Mouse (Mus musculus) thymus, adult 2 months (tissue): ENCODE measurements at regions not wholly inside any gene's neighbourhood (a gene's known extent, or its start where the extent isn't known, plus 50 kb on each side); places are given as distances from the start of the nearest gene placed in this dataset.

Source experiments
- DNase-seq: peaks from one replicate; pipeline ENCODE4 v3.0.0; 2021
- H3K27ac ChIP-seq: fragments of 200-500 bp; 2 replicates; pipeline ENCODE4 v1.5.1; 2012; ENCODE audit warnings: low read length, control low read depth; ENCODE audit not compliant: control insufficient read depth, insufficient read depth
- H3K27me3 ChIP-seq: fragments of 200-500 bp; 2 replicates; pipeline ENCODE4 v1.6.1; 2012; ENCODE audit warnings: mild to moderate bottlenecking, low read length, moderate library complexity, mixed read lengths; ENCODE audit not compliant: control insufficient read depth, insufficient read depth
- H3K36me3 ChIP-seq: fragments of 200-500 bp; 2 replicates; pipeline ENCODE4 v1.6.1; 2012; ENCODE audit warnings: mild to moderate bottlenecking, low read length, moderate library complexity; ENCODE audit not compliant: control insufficient read depth, insufficient read depth
- H3K4me1 ChIP-seq: fragments of 200-500 bp; replicated peaks from 2 replicates; pipeline ENCODE4 v1.6.1; 2012; ENCODE audit warnings: low read length; ENCODE audit not compliant: control insufficient read depth, insufficient read depth
- H3K4me3 ChIP-seq: fragments of 200-500 bp; 2 replicates; pipeline ENCODE4 v1.5.1; 2012; ENCODE audit warnings: mild to moderate bottlenecking, low read length, control low read depth, moderate library complexity; ENCODE audit not compliant: control insufficient read depth, insufficient read depth
- CTCF ChIP-seq: fragments of 200-500 bp; IDR thresholded peaks from 2 replicates; pipeline ENCODE4 v1.5.1; 2012; ENCODE audit warnings: mild to moderate bottlenecking, control low read depth, low read length, moderate library complexity, borderline replicate concordance; ENCODE audit not compliant: control insufficient read depth, poor library complexity, insufficient read depth; ENCODE audit errors: extremely low read depth
- POLR2A ChIP-seq: fragments of 200-500 bp; IDR thresholded peaks from 2 replicates; pipeline ENCODE4 v1.6.1; 2012; ENCODE audit warnings: mild to moderate bottlenecking, low read length, control low read depth, moderate library complexity; ENCODE audit not compliant: control insufficient read depth, poor library complexity, insufficient read depth; ENCODE audit errors: extremely low read depth
- WGBS: fragments of 180-500 bp; shearing (Covaris S2); methylation state at CpG from one replicate; pipeline ENCODE4 v1.1.7; 2018; 5-methylcytosine and 5-hydroxymethylcytosine counted together

- H3K27ac ChIP-seq: no peak overlapping the region
- H3K4me3 ChIP-seq: no peak overlapping the region
- 91% methylated on average over 28 of the region's 28 CpGs for WGBS
- TF ChIP-seq CTCF (no peak), POLR2A (no peak)
- no peaks in the 10 kb centered on the region for H3K36me3 ChIP-seq
- no peaks in the 10 kb centered on the region for H3K4me1 ChIP-seq
- DNase-seq: no peak
- no peaks in the 10 kb centered on the region for H3K27me3 ChIP-seq
These were observed 464.3 kb downstream of the Ajap1 start for GRCm38 (mm10) chr4:153018138-153018921.

GRCm38 (mm10) chr4:153017816-153018137 lies 464.8 kb downstream of the Ajap1 start:
- H3K36me3 ChIP-seq: no peaks in the 10 kb centered on the region
- H3K27ac ChIP-seq: no peak overlapping the region
- no peak overlapping the region for H3K4me3 ChIP-seq
- WGBS: 91% methylated on average over 2 of the region's 2 CpGs
- H3K27me3 ChIP-seq: no peaks in the 10 kb centered on the region
- H3K4me1 ChIP-seq: no peaks in the 10 kb centered on the region
- DNase-seq: no peak
- TF ChIP-seq CTCF (no peak), POLR2A (no peak)

GRCm38 (mm10) chr4:153003338-153003737 lies 479.3 kb downstream of the Ajap1 start:
- WGBS: 69% methylated on average over 3 of the region's 3 CpGs
- no peak for TF ChIP-seq POLR2A
- no peak for TF ChIP-seq CTCF
- H3K4me3 ChIP-seq: no peak overlapping the region
- H3K27me3 ChIP-seq: no peaks in the 10 kb centered on the region
- H3K4me1 ChIP-seq: no peaks in the 10 kb centered on the region
- H3K27ac ChIP-seq: no peak overlapping the region
- H3K36me3 ChIP-seq: no peaks in the 10 kb centered on the region
- no peak for DNase-seq

- no peak for DNase-seq
- Histone ChIP-seq H3K4me3 (no peak overlapping the region), H3K36me3 (no peaks in the 10 kb centered on the region), H3K27ac (no peak overlapping the region), H3K4me1 (no peaks in the 10 kb centered on the region), H3K27me3 (no peaks in the 10 kb centered on the region)
- 83% methylated on average over 4 of the region's 4 CpGs for WGBS
- TF ChIP-seq POLR2A (no peak), CTCF (no peak)
These were observed 480.1 kb downstream of the Ajap1 start for GRCm38 (mm10) chr4:153002516-153002915.

- H3K27me3 ChIP-seq: no peaks in the 10 kb centered on the region
- TF ChIP-seq POLR2A: no peak
- TF ChIP-seq CTCF: no peak
- H3K4me3 ChIP-seq: no peak overlapping the region
- no peaks in the 10 kb centered on the region for H3K4me1 ChIP-seq
- WGBS: 91% methylated on average over 6 of the region's 6 CpGs
- DNase-seq: no peak
- no peaks in the 10 kb centered on the region for H3K36me3 ChIP-seq
- no peak overlapping the region for H3K27ac ChIP-seq
These were observed 480.9 kb downstream of the Ajap1 start for GRCm38 (mm10) chr4:153001761-153002160.

- Histone ChIP-seq H3K4me3 (no peak overlapping the region), H3K4me1 (no peaks in the 10 kb centered on the region), H3K27me3 (no peaks in the 10 kb centered on the region), H3K36me3 (no peaks in the 10 kb centered on the region), H3K27ac (no peak overlapping the region)
- no peak for DNase-seq
- no peak for TF ChIP-seq POLR2A
- no peak for TF ChIP-seq CTCF
- 81% methylated on average over 18 of the region's 18 CpGs for WGBS
These were observed 483.1 kb downstream of the Ajap1 start for GRCm38 (mm10) chr4:152999526-152999925.

- DNase-seq: no peak
- Histone ChIP-seq H3K4me1 (no peaks in the 10 kb centered on the region), H3K36me3 (no peaks in the 10 kb centered on the region), H3K4me3 (no peak overlapping the region), H3K27me3 (no peaks in the 10 kb centered on the region), H3K27ac (no peak overlapping the region)
- 80% methylated on average over 5 of the region's 5 CpGs for WGBS
- no peak for TF ChIP-seq CTCF
- no peak for TF ChIP-seq POLR2A
These were observed 485.4 kb downstream of the Ajap1 start for GRCm38 (mm10) chr4:152997251-152997650.

GRCm38 (mm10) chr4:152996641-152997040 lies 486.0 kb downstream of the Ajap1 start:
- Histone ChIP-seq H3K4me1 (no peaks in the 10 kb centered on the region), H3K27ac (no peak overlapping the region), H3K36me3 (no peaks in the 10 kb centered on the region), H3K4me3 (no peak overlapping the region), H3K27me3 (no peaks in the 10 kb centered on the region)
- 63% methylated on average over 2 of the region's 2 CpGs for whole genome bisulfite sequencing
- DNase-seq: no peak
- TF ChIP-seq CTCF: no peak
- TF ChIP-seq POLR2A: no peak
